Mouse (Mus musculus) hindbrain, embryonic 16.5 days (tissue): ENCODE data around the gene Dnajc16. TPM values are rescaled to one million over a fixed set of nuclear protein-coding genes. Genes with fewer than 3 reads are reported as not detected.

ENCODE experiments used
- ATAC-seq: fragments of 200-750 bp; cut with Nextera tagmentation; 2 replicates; pipeline ENCODE4 v1.8.0; 2017; ENCODE audit warnings: moderate TSS enrichment, moderate library complexity
- H3K27ac ChIP-seq: fragments of 300-500 bp; sonication (generic); 2 replicates; pipeline ENCODE4 v1.5.1; 2014; ENCODE audit warnings: low read depth, mild to moderate bottlenecking, control low read depth, low read length, moderate library complexity
- H3K27me3 ChIP-seq: fragments of 300-500 bp; sonication (generic); replicated peaks from 2 replicates; pipeline ENCODE4 v1.6.1; 2014; ENCODE audit warnings: low read length; ENCODE audit not compliant: control insufficient read depth, insufficient read depth
- H3K36me3 ChIP-seq: fragments of 300-500 bp; sonication (generic); 2 replicates; pipeline ENCODE4 v1.6.1; 2014; ENCODE audit warnings: mild to moderate bottlenecking, low read length, moderate library complexity, mixed read lengths; ENCODE audit not compliant: control insufficient read depth, insufficient read depth
- H3K4me1 ChIP-seq: fragments of 300-500 bp; sonication (generic); 2 replicates; pipeline ENCODE4 v1.6.1; 2014; ENCODE audit warnings: low read depth, low read length; ENCODE audit not compliant: control insufficient read depth, insufficient read depth
- H3K4me2 ChIP-seq: fragments of 300-500 bp; sonication (generic); 2 replicates; pipeline ENCODE4 v1.6.1; 2014; ENCODE audit warnings: mild to moderate bottlenecking, low read length, control low read depth, moderate library complexity
- H3K4me3 ChIP-seq: fragments of 300-500 bp; sonication (generic); 2 replicates; pipeline ENCODE4 v1.5.1; 2014; ENCODE audit warnings: mild to moderate bottlenecking, low read length, control low read depth, moderate library complexity
- H3K9ac ChIP-seq: fragments of 300-500 bp; sonication (generic); 2 replicates; pipeline ENCODE4 v1.6.1; 2014; ENCODE audit warnings: low read depth, mild to moderate bottlenecking, control low read depth, low read length, moderate library complexity
- H3K9me3 ChIP-seq: fragments of 300-500 bp; sonication (generic); 2 replicates; pipeline ENCODE4 v1.6.1; 2014; ENCODE audit warnings: mild to moderate bottlenecking, low read length, moderate library complexity; ENCODE audit not compliant: control insufficient read depth
- WGBS: fragments of 180-500 bp; shearing (Covaris S2); extraction: QIAGEN DNeasy Blood & Tissue Kit; methylation state at CpG from one replicate; pipeline ENCODE4 v1.1.7; 2014; 5-methylcytosine and 5-hydroxymethylcytosine counted together
- polyA plus RNA-seq: library from polyadenylated mRNA; unstranded; fragments of >200 nt; fragmentation: Nextera tagmentation; extraction: Ambion mirVana; gene quantifications from 2 replicates; pipeline ENCODE4 v1.2.1, GENCODE M21; 2015

Gene Dnajc16
- polyA plus RNA-seq, 1 experiment from 2014 or later, result 5.9 TPM

- no peaks in the 10 kb centered on the region for H3K27me3 ChIP-seq
- peaks cover 2% of the 10 kb centered on the region for H3K4me1 ChIP-seq
- no peak overlapping the region for H3K4me2 ChIP-seq
- H3K9me3 ChIP-seq, result no peaks in the 10 kb centered on the region
- no peak overlapping the region for H3K4me3 ChIP-seq
- no peaks in the 10 kb centered on the region for H3K36me3 ChIP-seq
- no peak overlapping the region for H3K27ac ChIP-seq
- H3K9ac ChIP-seq, result no peak overlapping the region
- WGBS, result 79% methylated on average over 3 of the region's 3 CpGs
- no peak for ATAC-seq
These were observed 61.5 kb downstream of the Dnajc16 start for GRCm38 (mm10) chr4:141729266-141729665.

DNA sequence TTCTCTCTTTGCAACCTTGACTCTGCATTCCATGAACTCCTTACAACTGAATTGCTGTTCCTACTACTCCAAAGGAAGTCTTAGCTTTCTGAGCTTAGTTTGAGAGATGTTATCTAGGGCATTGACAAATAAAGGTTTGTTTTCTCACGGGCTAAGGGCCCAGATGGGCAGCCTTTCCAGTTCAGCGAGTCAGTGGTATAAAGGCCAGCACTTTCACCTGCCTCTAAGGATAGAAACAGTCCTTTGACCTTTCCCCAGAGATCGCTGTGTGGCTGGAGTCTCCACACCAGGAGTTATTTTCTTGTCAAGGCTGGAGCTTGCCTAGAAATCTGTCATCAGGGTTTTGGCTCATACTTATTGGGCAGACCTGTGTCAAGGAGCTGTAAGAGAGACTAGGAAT lies 65.0 kb downstream of the Dnajc16 start:
- no peak for ATAC-seq

DNA sequence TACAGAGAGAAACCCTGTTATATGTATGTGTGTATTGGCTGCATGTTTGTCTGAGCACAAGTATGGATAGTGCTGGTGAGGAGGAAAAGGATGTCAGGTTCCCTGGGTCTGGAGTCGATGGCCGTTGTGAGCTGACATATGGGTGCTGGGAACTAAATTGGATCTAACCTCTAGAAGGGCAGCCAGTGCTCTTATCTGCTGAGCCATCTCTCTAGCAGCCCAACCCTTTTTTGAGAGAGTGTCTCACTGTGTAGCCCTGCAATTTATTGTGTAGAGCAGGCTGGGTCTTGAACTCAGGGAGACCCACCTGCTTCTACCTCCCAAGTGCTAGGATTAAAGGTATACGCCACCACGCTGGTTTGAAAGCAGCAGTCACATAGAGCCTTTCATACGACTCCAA lies 65.5 kb downstream of the Dnajc16 start:
- Histone ChIP-seq H3K27ac (no peak overlapping the region), H3K4me1 (peaks cover 15% of the 10 kb centered on the region), H3K4me2 (no peak overlapping the region), H3K9me3 (no peaks in the 10 kb centered on the region), H3K27me3 (no peaks in the 10 kb centered on the region), H3K36me3 (no peaks in the 10 kb centered on the region), H3K9ac (no peak overlapping the region), H3K4me3 (no peak overlapping the region)
- no peak for ATAC-seq
- 90% methylated on average over 5 of the region's 5 CpGs for WGBS

More for the DNA sequence above, 65.0 kb downstream of the Dnajc16 start:
- Histone ChIP-seq H3K27me3 (no peaks in the 10 kb centered on the region), H3K4me1 (peaks cover 15% of the 10 kb centered on the region), H3K4me3 (no peak overlapping the region), H3K36me3 (no peaks in the 10 kb centered on the region), H3K27ac (no peak overlapping the region), H3K9me3 (no peaks in the 10 kb centered on the region), H3K4me2 (no peak overlapping the region), H3K9ac (no peak overlapping the region)
- 56% methylated on average over 3 of the region's 3 CpGs for WGBS

DNA sequence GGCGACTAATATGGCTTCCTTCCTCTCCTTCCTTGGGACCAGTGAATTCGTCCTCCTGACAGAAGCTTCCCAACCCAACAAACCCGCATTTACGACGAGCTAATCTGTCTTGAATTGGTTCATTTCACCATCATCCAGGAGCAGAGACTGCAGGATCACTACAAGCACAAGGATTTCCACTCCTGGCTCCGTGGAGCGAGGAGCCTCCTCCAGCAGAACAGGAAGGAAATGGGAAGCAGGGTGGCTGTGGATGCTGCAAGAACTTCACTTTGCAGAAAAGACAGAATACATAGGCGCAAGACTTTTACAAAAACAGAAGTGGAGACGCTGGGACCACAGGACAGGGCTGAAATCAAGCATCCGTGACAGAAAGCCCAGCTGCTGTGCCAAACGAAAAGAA lies 66.1 kb downstream of the Dnajc16 start:
- Histone ChIP-seq H3K9me3 (no peaks in the 10 kb centered on the region), H3K27ac (no peak overlapping the region), H3K4me2 (no peak overlapping the region), H3K27me3 (no peaks in the 10 kb centered on the region), H3K4me3 (no peak overlapping the region), H3K4me1 (peaks cover 15% of the 10 kb centered on the region), H3K36me3 (no peaks in the 10 kb centered on the region), H3K9ac (no peak overlapping the region)
- WGBS, result 70% methylated on average over 11 of the region's 11 CpGs
- no peak for ATAC-seq

DNA sequence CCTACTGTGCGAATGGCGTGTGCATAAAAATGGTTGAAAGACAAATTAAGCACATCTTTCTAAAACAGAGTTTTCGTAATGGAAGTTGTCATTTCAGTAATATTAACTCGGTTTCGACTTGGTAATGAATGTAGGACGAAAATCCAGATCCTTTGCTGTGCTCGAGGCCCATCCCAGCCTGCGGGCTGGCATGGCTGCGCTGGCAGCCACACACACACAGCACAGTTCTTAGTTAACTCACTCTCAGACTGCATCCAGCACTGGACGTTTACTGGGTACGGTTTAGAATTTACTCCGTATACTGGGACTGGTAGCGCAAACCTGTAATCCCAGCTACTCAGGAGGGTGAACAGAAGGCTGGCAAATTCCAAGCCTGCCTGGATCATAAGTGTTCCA lies 67.1 kb downstream of the Dnajc16 start:
- Histone ChIP-seq H3K27me3 (no peaks in the 10 kb centered on the region), H3K9me3 (no peaks in the 10 kb centered on the region), H3K9ac (peak overlapping the region; percentile 93), H3K27ac (peak overlapping the region; percentile 71), H3K4me2 (peak overlapping the region; percentile 83), H3K4me3 (peak overlapping the region; percentile 94), H3K4me1 (peaks cover 15% of the 10 kb centered on the region), H3K36me3 (no peaks in the 10 kb centered on the region)
- ATAC-seq, result peak; percentile 76
- 8% methylated on average over 13 of the region's 13 CpGs for WGBS

GRCm38 (mm10) chr4:141722731-141723672 lies 67.7 kb downstream of the Dnajc16 start, which contains the start of gene Ddi2:
Gene Ddi2, minus strand, starts transcription at chr4:141723419.
- H3K27ac ChIP-seq, result peak within 1 kb of the TSS; percentile 91
- under 1% methylated on average over 88 of the region's 105 CpGs for WGBS
- peak; percentile 90 for ATAC-seq

DNA sequence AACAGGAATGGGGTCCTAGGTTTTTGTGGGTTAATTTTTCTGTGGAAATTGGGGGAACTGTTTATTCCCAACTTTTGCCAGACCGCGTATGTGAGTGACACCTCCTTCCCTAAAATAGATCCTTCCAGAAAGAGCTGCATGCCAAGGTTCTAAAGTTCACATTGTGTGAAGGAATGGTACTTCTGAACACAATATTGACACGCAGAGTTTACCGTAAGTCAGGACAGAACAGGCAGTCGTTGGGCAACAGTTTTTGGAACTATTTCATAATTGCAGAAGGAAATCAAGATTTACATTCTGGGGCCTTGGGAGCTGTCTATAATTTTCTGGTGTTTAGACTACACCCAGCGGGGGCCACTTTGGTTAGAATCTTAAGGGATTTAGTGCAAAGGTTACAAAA lies 68.8 kb downstream of the Dnajc16 start:
- H3K9me3 ChIP-seq, result no peaks in the 10 kb centered on the region
- peak overlapping the region; percentile 94 for H3K4me3 ChIP-seq
- ATAC-seq, result no peak
- peaks cover 15% of the 10 kb centered on the region for H3K4me1 ChIP-seq
- peak overlapping the region; percentile 83 for H3K4me2 ChIP-seq
- no peak overlapping the region for H3K27ac ChIP-seq
- no peaks in the 10 kb centered on the region for H3K27me3 ChIP-seq
- no peaks in the 10 kb centered on the region for H3K36me3 ChIP-seq
- 68% methylated on average over 6 of the region's 6 CpGs for WGBS
- H3K9ac ChIP-seq, result no peak overlapping the region

More at GRCm38 (mm10) chr4:141722731-141723672, 67.7 kb downstream of the Dnajc16 start, which contains the start of gene Ddi2:
- peak within 1 kb of the TSS; percentile 83 for H3K4me2 ChIP-seq
- H3K4me1 ChIP-seq, result peaks cover 15% of the 10 kb centered on the region
- peak within 1 kb of the TSS; percentile 93 for H3K9ac ChIP-seq
- H3K36me3 ChIP-seq, result no peaks in the 10 kb centered on the region
- no peaks in the 10 kb centered on the region for H3K9me3 ChIP-seq
- peak within 1 kb of the TSS; percentile 94 for H3K4me3 ChIP-seq
- no peaks in the 10 kb centered on the region for H3K27me3 ChIP-seq

GRCm38 (mm10) chr4:141720761-141721523 lies 69.8 kb downstream of the Dnajc16 start:
- H3K27me3 ChIP-seq, result no peaks in the 10 kb centered on the region
- no peaks in the 10 kb centered on the region for H3K36me3 ChIP-seq
- H3K4me1 ChIP-seq, result peaks cover 15% of the 10 kb centered on the region
- no peak overlapping the region for H3K9ac ChIP-seq
- H3K4me2 ChIP-seq, result no peak overlapping the region
- H3K9me3 ChIP-seq, result no peaks in the 10 kb centered on the region
- H3K4me3 ChIP-seq, result no peak overlapping the region
- no peak for ATAC-seq
- 74% methylated on average over 6 of the region's 6 CpGs for WGBS
- H3K27ac ChIP-seq, result no peak overlapping the region

- ATAC-seq, result no peak
- Histone ChIP-seq H3K4me2 (no peak overlapping the region), H3K9me3 (no peaks in the 10 kb centered on the region), H3K27ac (no peak overlapping the region), H3K4me1 (peaks cover 15% of the 10 kb centered on the region), H3K4me3 (no peak overlapping the region), H3K9ac (no peak overlapping the region), H3K36me3 (no peaks in the 10 kb centered on the region), H3K27me3 (no peaks in the 10 kb centered on the region)
- 97% methylated on average over 1 of the region's 1 CpGs for WGBS
These were observed 71.4 kb downstream of the Dnajc16 start for GRCm38 (mm10) chr4:141719304-141719703.
